Mouse (Mus musculus): ENCODE results near the gene Itga6.

- TF ChIP-seq CTCF (IDR thresholded peaks at IDR 0.05; ENCODE audit: low read depth) (no peak), EP300 (IDR thresholded peaks at IDR 0.05; ENCODE audit: low read depth) (no peak)
These were observed 55.4 kb downstream of the Itga6 start for GRCm38 (mm10) chr2:71800798-71801197.

All from heart, postnatal 0 days (tissue).